Mouse (Mus musculus) T-cell, adult 2 months (primary cell): ENCODE measurements around the gene Obsl1.

ENCODE experiments used
- DNase-seq: peaks from one replicate; pipeline ENCODE4 v3.0.0; 2022; ENCODE audit warnings: low spot score

Obsl1 gene

GRCm38 (mm10) chr1:75455433-75455832 is 50.8 kb downstream of the Obsl1 start:
- no peak for DNase-seq

- no peak for DNase-seq
Measured at GRCm38 (mm10) chr1:75451900-75452299, 54.4 kb downstream of the Obsl1 start.

GRCm38 (mm10) chr1:75450314-75451005 is 55.8 kb downstream of the Obsl1 start, which contains the start of gene Asic4:
Gene Asic4, plus strand, starts transcription at chr1:75450436.
- no peak for DNase-seq

GRCm38 (mm10) chr1:75449377-75450135 is 56.7 kb downstream of the Obsl1 start:
- no peak for DNase-seq

GRCm38 (mm10) chr1:75448937-75449336 is 57.3 kb downstream of the Obsl1 start:
- DNase-seq, result no peak

GRCm38 (mm10) chr1:75448052-75448431 is 58.2 kb downstream of the Obsl1 start:
- DNase-seq, result no peak

GRCm38 (mm10) chr1:75447265-75448051 is 58.8 kb downstream of the Obsl1 start:
- no peak for DNase-seq

- no peak for DNase-seq
Measured at GRCm38 (mm10) chr1:75446656-75447055, 59.6 kb downstream of the Obsl1 start.

- DNase-seq, result peak; percentile 63
Measured at GRCm38 (mm10) chr1:75445751-75446611, 60.3 kb downstream of the Obsl1 start.

GRCm38 (mm10) chr1:75445141-75445701 is 61.0 kb downstream of the Obsl1 start:
- DNase-seq, result no peak

GRCm38 (mm10) chr1:75444208-75444607 is 62.0 kb downstream of the Obsl1 start:
- no peak for DNase-seq

GRCm38 (mm10) chr1:75443247-75444024 is 62.8 kb downstream of the Obsl1 start:
- DNase-seq, result no peak

- DNase-seq, result no peak
Measured at GRCm38 (mm10) chr1:75442811-75443210, 63.4 kb downstream of the Obsl1 start.

- DNase-seq, result no peak
Measured at GRCm38 (mm10) chr1:75442171-75442570, 64.1 kb downstream of the Obsl1 start.

GRCm38 (mm10) chr1:75441471-75441996 is 64.7 kb downstream of the Obsl1 start:
- DNase-seq, result no peak

GRCm38 (mm10) chr1:75440661-75441060 is 65.6 kb downstream of the Obsl1 start:
- DNase-seq, result no peak

- no peak for DNase-seq
Measured at GRCm38 (mm10) chr1:75438782-75439181, 67.5 kb downstream of the Obsl1 start.

- peak; percentile 69 for DNase-seq
Measured at GRCm38 (mm10) chr1:75435475-75436328, 70.5 kb downstream of the Obsl1 start, which contains the start of gene Gmppa. Gene Gmppa, plus strand, starts transcription at chr1:75435930.
